Mouse (Mus musculus) limb, embryonic 14.5 days (tissue): ENCODE measurements around the gene Ddx28. TPM values are rescaled to one million over a fixed set of nuclear protein-coding genes. Genes with fewer than 3 reads are reported as not detected.

ENCODE experiments used
- ATAC-seq: fragments of 200-750 bp; cut with Nextera tagmentation; 2 replicates; pipeline ENCODE4 v1.8.0; 2017; ENCODE audit warnings: low read depth, moderate number of reproducible peaks, moderate TSS enrichment; ENCODE audit not compliant: low FRiP score
- DNase-seq: peaks from one replicate; pipeline ENCODE4 v3.0.0-alpha.2; 2015; ENCODE audit warnings: low spot score
- H3K27ac ChIP-seq: fragments of 300-500 bp; sonication (generic); replicated peaks from 2 replicates; pipeline ENCODE4 v1.5.1; 2014; ENCODE audit warnings: low read depth, mild to moderate bottlenecking, low read length, moderate library complexity, mixed read lengths
- H3K27me3 ChIP-seq: fragments of 300-500 bp; sonication (generic); 2 replicates; pipeline ENCODE4 v1.6.1; 2014; ENCODE audit warnings: low read length, mixed read lengths; ENCODE audit not compliant: control insufficient read depth, insufficient read depth
- H3K36me3 ChIP-seq: fragments of 300-500 bp; sonication (generic); 2 replicates; pipeline ENCODE4 v1.6.1; 2014; ENCODE audit warnings: mild to moderate bottlenecking, low read length, moderate library complexity, mixed read lengths; ENCODE audit not compliant: control insufficient read depth, insufficient read depth
- H3K4me1 ChIP-seq: fragments of 300-500 bp; sonication (generic); 2 replicates; pipeline ENCODE4 v1.6.1; 2014; ENCODE audit warnings: antibody characterized with exemption, low read length, mixed read lengths; ENCODE audit not compliant: control insufficient read depth, insufficient read depth
- H3K4me2 ChIP-seq: fragments of 300-500 bp; sonication (generic); replicated peaks from 2 replicates; pipeline ENCODE4 v1.6.1; 2014; ENCODE audit warnings: low read depth, mild to moderate bottlenecking, low read length, moderate library complexity; ENCODE audit not compliant: severe bottlenecking
- H3K4me3 ChIP-seq: fragments of 300-500 bp; sonication (generic); replicated peaks from 2 replicates; pipeline ENCODE4 v1.5.1; 2014; ENCODE audit warnings: low read length
- H3K9ac ChIP-seq: fragments of 300-500 bp; sonication (generic); 2 replicates; pipeline ENCODE4 v1.6.1; 2014; ENCODE audit warnings: mild to moderate bottlenecking, low read depth, low read length, moderate library complexity; ENCODE audit not compliant: severe bottlenecking
- H3K9me3 ChIP-seq: fragments of 300-500 bp; sonication (generic); 2 replicates; pipeline ENCODE4 v1.6.1; 2016; ENCODE audit warnings: low read length; ENCODE audit not compliant: control insufficient read depth
- POLR2A ChIP-seq: fragments of 200-500 bp; IDR thresholded peaks from 2 replicates; pipeline ENCODE4 v1.8.0; 2012; ENCODE audit warnings: inconsistent platforms, mild to moderate bottlenecking, moderate library complexity, borderline replicate concordance; ENCODE audit not compliant: insufficient read depth, insufficient read length; ENCODE audit errors: extremely low read depth
- WGBS: fragments of 180-500 bp; shearing (Covaris S2); extraction: QIAGEN DNeasy Blood & Tissue Kit; methylation state at CpG from one replicate; pipeline ENCODE4 v1.1.7; 2014; 5-methylcytosine and 5-hydroxymethylcytosine counted together
- polyA plus RNA-seq, 2 experiments: library from polyadenylated mRNA; depleted of rRNA in 1 of 2; stranded (reverse) in 1 of 2; unstranded in 1 of 2; fragments of >200 nt; fragmentation: Nextera tagmentation in 1 of 2; extraction: Ambion mirVana in 1 of 2; gene quantifications; 2 replicates each; pipeline versions ENCODE4 v1.2.1 to v1.2.3; 2012 to 2014

Gene Ddx28
- polyA plus RNA-seq, 2 experiments = 12.9 to 17.2 TPM

- no peak overlapping the region for H3K4me3 ChIP-seq
- TF ChIP-seq POLR2A = no peak
- no peak overlapping the region for H3K4me2 ChIP-seq
- no peaks in the 10 kb centered on the region for H3K27me3 ChIP-seq
- DNase-seq (no peak), ATAC-seq (no peak)
- WGBS = 65% methylated on average over 3 of the region's 3 CpGs
- H3K4me1 ChIP-seq = peaks cover 7% of the 10 kb centered on the region
- no peaks in the 10 kb centered on the region for H3K9me3 ChIP-seq
- H3K27ac ChIP-seq = no peak overlapping the region
- no peak overlapping the region for H3K9ac ChIP-seq
- peaks cover 30% of the 10 kb centered on the region for H3K36me3 ChIP-seq
Measured at GRCm38 (mm10) chr8:106055038-106055437, 43.4 kb upstream of the Ddx28 start.

DNA sequence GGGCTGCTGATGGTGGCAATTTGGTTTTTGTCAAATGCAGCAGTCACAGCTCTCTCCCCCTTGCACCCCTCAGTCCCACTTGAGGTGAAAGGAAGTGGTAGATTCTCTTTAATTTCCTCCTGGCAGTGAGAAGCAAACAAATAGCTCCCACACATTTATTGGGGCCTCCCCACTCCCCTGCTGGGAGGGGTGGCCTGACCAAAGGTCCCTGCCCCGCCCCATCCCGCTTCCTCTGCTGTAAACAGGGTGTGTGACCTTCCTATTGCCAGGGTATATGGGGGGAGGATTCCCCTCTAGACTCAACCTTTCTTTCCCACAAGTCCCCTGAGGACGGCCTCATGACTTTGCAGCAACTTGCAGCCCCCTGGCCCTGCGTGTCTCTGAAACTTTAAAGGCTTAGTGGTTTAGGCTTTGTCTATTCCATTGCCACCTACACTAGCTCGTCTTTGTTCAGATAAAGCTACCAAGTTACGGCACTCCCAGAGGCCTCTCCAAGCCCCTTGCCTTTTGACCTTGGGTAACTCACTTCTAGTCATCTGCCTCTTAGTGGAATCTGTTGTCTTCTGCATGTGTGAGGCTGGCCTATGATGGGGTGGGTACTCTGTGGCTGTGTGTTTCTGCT lies 42.6 kb upstream of the Ddx28 start:
- no peaks in the 10 kb centered on the region for H3K27me3 ChIP-seq
- H3K4me2 ChIP-seq = no peak overlapping the region
- 52% methylated on average over 6 of the region's 6 CpGs for WGBS
- no peak for DNase-seq
- H3K9me3 ChIP-seq = no peaks in the 10 kb centered on the region
- H3K9ac ChIP-seq = no peak overlapping the region
- H3K4me3 ChIP-seq = no peak overlapping the region
- H3K27ac ChIP-seq = no peak overlapping the region
- no peak for ATAC-seq
- peaks cover 7% of the 10 kb centered on the region for H3K4me1 ChIP-seq
- H3K36me3 ChIP-seq = peaks cover 30% of the 10 kb centered on the region
- TF ChIP-seq POLR2A = no peak

GRCm38 (mm10) chr8:106052510-106053089 lies 40.9 kb upstream of the Ddx28 start:
- no peak for DNase-seq
- H3K9ac ChIP-seq = no peak overlapping the region
- no peak overlapping the region for H3K4me3 ChIP-seq
- H3K27ac ChIP-seq = no peak overlapping the region
- H3K36me3 ChIP-seq = peaks cover 38% of the 10 kb centered on the region
- TF ChIP-seq POLR2A = no peak
- ATAC-seq = no peak
- no peaks in the 10 kb centered on the region for H3K4me1 ChIP-seq
- 93% methylated on average over 9 of the region's 9 CpGs for WGBS
- no peak overlapping the region for H3K4me2 ChIP-seq
- no peaks in the 10 kb centered on the region for H3K27me3 ChIP-seq
- H3K9me3 ChIP-seq = no peaks in the 10 kb centered on the region

DNA sequence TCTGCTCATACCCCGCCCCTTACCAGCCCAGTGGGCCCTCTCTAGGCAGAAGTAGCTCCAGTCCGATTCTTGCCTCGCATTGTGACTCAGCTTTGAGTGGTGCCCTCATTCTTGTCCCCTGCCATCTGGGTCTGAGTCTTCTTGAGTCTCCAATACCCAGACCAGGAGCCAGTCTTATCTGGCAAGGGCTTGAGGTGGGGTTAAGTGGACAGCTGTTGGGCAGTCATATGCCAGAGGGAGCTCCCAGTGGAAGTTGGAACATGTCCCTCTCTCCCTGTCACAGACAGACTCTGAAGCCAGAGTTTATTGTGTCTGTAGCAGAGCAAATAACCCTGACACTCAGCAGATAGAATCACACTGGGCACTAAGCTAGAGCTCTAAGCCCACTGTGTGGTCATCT lies 39.4 kb upstream of the Ddx28 start:
- DNase-seq (no peak), ATAC-seq (no peak)
- Histone ChIP-seq H3K9ac (no peak overlapping the region), H3K27me3 (no peaks in the 10 kb centered on the region), H3K4me2 (no peak overlapping the region), H3K36me3 (peaks cover 38% of the 10 kb centered on the region), H3K9me3 (no peaks in the 10 kb centered on the region), H3K27ac (no peak overlapping the region), H3K4me3 (no peak overlapping the region), H3K4me1 (no peaks in the 10 kb centered on the region)
- TF ChIP-seq POLR2A = no peak
- WGBS = 90% methylated on average over 3 of the region's 3 CpGs

- Histone ChIP-seq H3K36me3 (peaks cover 38% of the 10 kb centered on the region), H3K27me3 (no peaks in the 10 kb centered on the region), H3K4me3 (no peak overlapping the region), H3K4me2 (no peak overlapping the region), H3K9me3 (no peaks in the 10 kb centered on the region), H3K9ac (no peak overlapping the region), H3K4me1 (no peaks in the 10 kb centered on the region), H3K27ac (no peak overlapping the region)
- TF ChIP-seq POLR2A = no peak
- 91% methylated on average over 6 of the region's 6 CpGs for WGBS
- DNase-seq = no peak
- ATAC-seq = no peak
Measured at GRCm38 (mm10) chr8:106049840-106050239, 38.2 kb upstream of the Ddx28 start.
